Mouse (Mus musculus): ENCODE data around the gene Mcm3ap. TPM values are rescaled to one million over a fixed set of nuclear protein-coding genes. Genes with fewer than 3 reads are reported as not detected.

Mcm3ap gene
- total RNA-seq, 2 experiments from 2014 or later, result 47.0 to 49.1 TPM

Other genes starting within 250 kb of the Mcm3ap start
- 100 to 1,000 TPM in 1 of 2 experiments, 10 to 100 TPM in 1; 95.7 to 100 TPM for gene Prmt2, start 231.1 kb upstream of the Mcm3ap start, total RNA-seq (2021)
- 10 to 100 TPM; 46.1 to 50.0 TPM for gene S100b, start 215.1 kb upstream of the Mcm3ap start, total RNA-seq (2021)
- 10 to 100 TPM; 60.6 to 63.2 TPM for gene Dip2a, start 123.6 kb upstream of the Mcm3ap start, total RNA-seq (2021)
- gene AC141477.1, start 28.5 kb upstream of the Mcm3ap start, total RNA-seq (2021), result not detected
- gene Pcnt, start 26.1 kb upstream of the Mcm3ap start, total RNA-seq (2021), result 10 to 100 TPM; 14.6 to 15.8 TPM
- not detected for gene 2610028H24Rik, start 19.8 kb upstream of the Mcm3ap start, total RNA-seq (2021)
- gene Ybey, start 187 bp downstream of the Mcm3ap start, total RNA-seq (2021), result 1 to 10 TPM; 3.5 to 3.7 TPM
- gene Lss, start 62.7 kb downstream of the Mcm3ap start, total RNA-seq (2021), result 10 to 100 TPM; 62.0 to 65.8 TPM
- not detected for gene Spatc1l, start 93.3 kb downstream of the Mcm3ap start, total RNA-seq (2021)
- not detected for gene Ftcd, start 106.7 kb downstream of the Mcm3ap start, total RNA-seq (2021)
- gene Col6a2, start 154.7 kb downstream of the Mcm3ap start, total RNA-seq (2021), result 10 to 100 TPM; 15.6 to 17.8 TPM

All from layer of hippocampus, postnatal 10 days (tissue).